Mouse (Mus musculus) embryonic facial prominence, embryonic 14.5 days (tissue): ENCODE results near the gene Ing3. TPM values are rescaled to one million over a fixed set of nuclear protein-coding genes. Genes with fewer than 3 reads are reported as not detected.

ENCODE experiments used
- ATAC-seq: fragments of 200-750 bp; cut with Nextera tagmentation; 2 replicates; pipeline ENCODE4 v1.8.0; 2017; ENCODE audit warnings: low read depth, moderate number of reproducible peaks, moderate TSS enrichment
- DNase-seq: peaks from one replicate; pipeline ENCODE4 v3.0.0-alpha.2; 2015; ENCODE audit warnings: low spot score
- H3K27ac ChIP-seq: fragments of 300-500 bp; sonication (generic); replicated peaks from 2 replicates; pipeline ENCODE4 v1.5.1; 2014; ENCODE audit warnings: low read depth, mild to moderate bottlenecking, low read length, moderate library complexity
- H3K27me3 ChIP-seq: fragments of 300-500 bp; sonication (generic); replicated peaks from 2 replicates; pipeline ENCODE4 v1.6.1; 2014; ENCODE audit warnings: low read length; ENCODE audit not compliant: control insufficient read depth, insufficient read depth
- H3K36me3 ChIP-seq: fragments of 300-500 bp; sonication (generic); 2 replicates; pipeline ENCODE4 v1.6.1; 2014; ENCODE audit warnings: low read length, mixed read lengths; ENCODE audit not compliant: control insufficient read depth, insufficient read depth
- H3K4me1 ChIP-seq: fragments of 300-500 bp; sonication (generic); 2 replicates; pipeline ENCODE4 v1.6.1; 2014; ENCODE audit warnings: antibody characterized with exemption, low read length; ENCODE audit not compliant: control insufficient read depth, insufficient read depth
- H3K4me2 ChIP-seq: fragments of 300-500 bp; sonication (generic); 2 replicates; pipeline ENCODE4 v1.6.1; 2014; ENCODE audit warnings: low read depth, mild to moderate bottlenecking, low read length, moderate library complexity, mixed read lengths
- H3K4me3 ChIP-seq: fragments of 300-500 bp; sonication (generic); 2 replicates; pipeline ENCODE4 v1.5.1; 2014; ENCODE audit warnings: low read depth, mild to moderate bottlenecking, low read length
- H3K9ac ChIP-seq: fragments of 300-500 bp; sonication (generic); 2 replicates; pipeline ENCODE4 v1.6.1; 2014; ENCODE audit warnings: low read depth, mild to moderate bottlenecking, low read length, moderate library complexity, mixed read lengths
- H3K9me3 ChIP-seq: fragments of 300-500 bp; sonication (generic); 2 replicates; pipeline ENCODE4 v1.6.1; 2016; ENCODE audit warnings: low read length; ENCODE audit not compliant: control insufficient read depth
- WGBS: fragments of 180-500 bp; shearing (Covaris S2); extraction: QIAGEN DNeasy Blood & Tissue Kit; methylation state at CpG from one replicate; pipeline ENCODE4 v1.1.7; 2014; 5-methylcytosine and 5-hydroxymethylcytosine counted together
- polyA plus RNA-seq: library from polyadenylated mRNA; unstranded; fragments of >200 nt; fragmentation: Nextera tagmentation; extraction: Ambion mirVana; gene quantifications from 2 replicates; pipeline ENCODE4 v1.2.1, GENCODE M21; 2014

Ing3 gene
- polyA plus RNA-seq, 1 experiment from 2014 or later = 44.2 TPM

GRCm38 (mm10) chr6:21955468-21955867 lies 6.1 kb downstream of the Ing3 start:
- H3K27ac ChIP-seq = no peak overlapping the region
- H3K36me3 ChIP-seq = peaks cover 67% of the 10 kb centered on the region
- ATAC-seq (no peak), DNase-seq (no peak)
- H3K27me3 ChIP-seq = no peaks in the 10 kb centered on the region
- peaks cover 5% of the 10 kb centered on the region; the same call in 1 of the 2 replicates for H3K4me1 ChIP-seq
- H3K9me3 ChIP-seq = no peaks in the 10 kb centered on the region
- H3K9ac ChIP-seq = no peak overlapping the region
- no peak overlapping the region for H3K4me2 ChIP-seq
- H3K4me3 ChIP-seq = no peak overlapping the region
- 83% methylated on average over 4 of the region's 4 CpGs for WGBS

DNA sequence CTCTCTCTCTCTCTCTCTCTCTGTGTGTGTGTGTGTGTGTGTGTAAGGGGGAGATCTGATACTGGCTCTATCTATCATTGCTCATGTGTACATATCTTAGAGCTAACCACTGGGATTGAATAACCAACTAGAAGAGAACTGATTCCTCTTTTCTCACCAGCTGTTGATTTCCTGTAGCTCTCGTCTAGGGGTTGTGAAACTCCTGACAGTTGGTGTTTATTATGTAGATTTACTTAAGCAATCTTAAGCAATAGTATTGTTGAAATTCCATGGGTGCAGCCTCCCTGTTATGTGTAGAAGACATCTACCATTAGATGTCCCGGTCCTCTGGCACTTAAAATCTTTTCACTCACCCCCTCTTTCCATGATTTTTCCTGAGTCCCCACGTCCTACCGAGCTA lies 9.6 kb downstream of the Ing3 start:
- Histone ChIP-seq H3K27ac (no peak overlapping the region), H3K9ac (no peak overlapping the region), H3K36me3 (peaks cover 48% of the 10 kb centered on the region), H3K9me3 (no peaks in the 10 kb centered on the region), H3K4me2 (no peak overlapping the region), H3K27me3 (no peaks in the 10 kb centered on the region), H3K4me3 (no peak overlapping the region), H3K4me1 (no peaks in the 10 kb centered on the region)
- ATAC-seq (no peak), DNase-seq (no peak)
- 80% methylated on average over 4 of the region's 4 CpGs for WGBS

DNA sequence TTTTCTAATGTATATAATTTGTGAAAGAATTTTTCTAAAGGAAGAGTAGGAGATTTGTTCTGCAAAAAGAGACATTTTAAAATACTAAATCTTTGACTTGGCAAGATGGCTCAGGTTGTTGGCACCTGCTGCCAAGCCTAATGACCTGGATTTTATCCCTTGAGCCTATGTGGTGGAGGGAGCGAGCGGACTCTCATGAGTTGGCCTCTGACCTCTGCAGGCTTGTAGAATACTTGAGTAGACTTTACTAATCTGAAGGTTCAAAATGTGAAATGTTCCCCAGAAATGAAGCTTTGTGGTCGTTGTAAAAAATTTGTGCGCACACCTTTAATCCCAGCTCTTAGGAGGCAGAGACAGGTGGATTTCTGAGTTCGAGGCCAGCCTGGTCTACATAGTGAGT lies 10.5 kb downstream of the Ing3 start:
- Histone ChIP-seq H3K4me2 (no peak overlapping the region), H3K36me3 (peaks cover 38% of the 10 kb centered on the region), H3K27ac (no peak overlapping the region)

GRCm38 (mm10) chr6:21977532-21977931 lies 28.2 kb downstream of the Ing3 start:
- no peaks in the 10 kb centered on the region for H3K9me3 ChIP-seq

More for the DNA sequence above, 10.5 kb downstream of the Ing3 start:
- Histone ChIP-seq H3K9me3 (no peaks in the 10 kb centered on the region), H3K9ac (no peak overlapping the region), H3K4me1 (no peaks in the 10 kb centered on the region), H3K27me3 (no peaks in the 10 kb centered on the region), H3K4me3 (no peak overlapping the region)
- no peak for DNase-seq
- 92% methylated on average over 5 of the region's 5 CpGs for WGBS
- no peak for ATAC-seq

DNA sequence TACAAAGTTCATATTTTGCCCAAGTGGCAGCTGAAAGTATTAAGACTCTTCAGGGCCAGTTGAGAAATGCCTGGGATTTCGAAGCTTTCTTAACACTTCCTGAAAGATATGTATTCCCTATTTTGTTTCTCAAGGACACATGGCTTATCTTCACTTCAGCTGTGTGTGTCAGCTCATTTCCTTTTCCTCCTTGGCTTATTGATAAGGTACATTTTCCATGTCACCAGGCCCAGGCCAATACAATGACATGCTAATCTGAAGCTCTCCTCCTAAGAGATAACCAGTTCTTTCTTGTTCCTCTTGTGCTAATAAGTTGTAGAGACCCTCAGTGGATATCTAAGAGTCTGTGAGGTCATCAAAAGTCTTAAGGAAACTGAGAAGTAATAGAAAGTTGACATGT lies 31.7 kb downstream of the Ing3 start:
- no peak overlapping the region for H3K4me3 ChIP-seq
- H3K27me3 ChIP-seq = no peaks in the 10 kb centered on the region
- H3K9me3 ChIP-seq = no peaks in the 10 kb centered on the region
- ATAC-seq = no peak
- no peak for DNase-seq
- H3K4me1 ChIP-seq = no peaks in the 10 kb centered on the region
- no peak overlapping the region for H3K9ac ChIP-seq
- no peak overlapping the region for H3K27ac ChIP-seq
- WGBS = 84% methylated on average over 1 of the region's 1 CpGs
- H3K4me2 ChIP-seq = no peak overlapping the region
- no peaks in the 10 kb centered on the region for H3K36me3 ChIP-seq

More at GRCm38 (mm10) chr6:21977532-21977931, 28.2 kb downstream of the Ing3 start:
- no peak overlapping the region for H3K4me3 ChIP-seq
- H3K4me2 ChIP-seq = no peak overlapping the region
- no peak overlapping the region for H3K9ac ChIP-seq
- no peaks in the 10 kb centered on the region for H3K4me1 ChIP-seq
- ATAC-seq = no peak
- no peaks in the 10 kb centered on the region for H3K27me3 ChIP-seq
- no peak overlapping the region for H3K27ac ChIP-seq
- WGBS = 73% methylated on average over 2 of the region's 2 CpGs
- DNase-seq = no peak
- H3K36me3 ChIP-seq = peaks cover 23% of the 10 kb centered on the region

- DNase-seq (peak; percentile 96), ATAC-seq (peak; percentile 77)
- Histone ChIP-seq H3K36me3 (no peaks in the 10 kb centered on the region), H3K9me3 (no peaks in the 10 kb centered on the region), H3K9ac (peak overlapping the region; percentile 76), H3K4me2 (peak overlapping the region; percentile 67), H3K27me3 (no peaks in the 10 kb centered on the region), H3K4me1 (no peaks in the 10 kb centered on the region; the same call in 1 of the 2 replicates), H3K4me3 (peak overlapping the region; percentile 57), H3K27ac (peak overlapping the region; percentile 86)
- WGBS = 6% methylated on average over 16 of the region's 16 CpGs
These were observed 35.8 kb downstream of the Ing3 start for GRCm38 (mm10) chr6:21984990-21985731.

- Histone ChIP-seq H3K4me3 (peak within 1 kb of the TSS; percentile 57), H3K36me3 (no peaks in the 10 kb centered on the region), H3K4me1 (no peaks in the 10 kb centered on the region; the same call in 1 of the 2 replicates), H3K27me3 (no peaks in the 10 kb centered on the region), H3K9me3 (no peaks in the 10 kb centered on the region), H3K27ac (peak within 1 kb of the TSS; percentile 86), H3K9ac (peak within 1 kb of the TSS; percentile 76), H3K4me2 (peak within 1 kb of the TSS; percentile 67)
- DNase-seq (peak; percentile 75), ATAC-seq (peak; percentile 70)
- under 1% methylated on average over 38 of the region's 38 CpGs for WGBS
These were observed 36.6 kb downstream of the Ing3 start, which contains the start of gene Cped1 for GRCm38 (mm10) chr6:21985732-21986540. Gene Cped1, plus strand, starts transcription at chr6:21985916.

GRCm38 (mm10) chr6:21986660-21987331 lies 37.4 kb downstream of the Ing3 start:
- no peaks in the 10 kb centered on the region for H3K27me3 ChIP-seq
- DNase-seq (peak; percentile 41), ATAC-seq (no peak)
- H3K27ac ChIP-seq = peak overlapping the region; percentile 86
- H3K4me1 ChIP-seq = peaks cover 6% of the 10 kb centered on the region; the same call in 1 of the 2 replicates
- WGBS = 6% methylated on average over 24 of the region's 24 CpGs
- peak overlapping the region; percentile 57 for H3K4me3 ChIP-seq
- H3K36me3 ChIP-seq = no peaks in the 10 kb centered on the region
- H3K9ac ChIP-seq = peak overlapping the region; percentile 76
- H3K4me2 ChIP-seq = peak overlapping the region; percentile 67
- H3K9me3 ChIP-seq = no peaks in the 10 kb centered on the region
